Mouse (Mus musculus) bone marrow, adult 2 months (tissue): ENCODE measurements at regions not wholly inside any gene's neighbourhood (a gene's known extent, or its start where the extent isn't known, plus 50 kb on each side); places are given as distances from the start of the nearest gene placed in this dataset.

Source experiments
- CTCF ChIP-seq: fragments of 200-500 bp; IDR thresholded peaks from 2 replicates; pipeline ENCODE4 v1.5.1; 2011; ENCODE audit warnings: low read length, control low read depth; ENCODE audit not compliant: control insufficient read depth, insufficient read depth
- POLR2A ChIP-seq: fragments of 200-500 bp; IDR thresholded peaks from 2 replicates; pipeline ENCODE4 v1.6.1; 2011; ENCODE audit warnings: low read depth, mild to moderate bottlenecking, control low read depth, low read length, borderline replicate concordance; ENCODE audit not compliant: control insufficient read depth

DNA sequence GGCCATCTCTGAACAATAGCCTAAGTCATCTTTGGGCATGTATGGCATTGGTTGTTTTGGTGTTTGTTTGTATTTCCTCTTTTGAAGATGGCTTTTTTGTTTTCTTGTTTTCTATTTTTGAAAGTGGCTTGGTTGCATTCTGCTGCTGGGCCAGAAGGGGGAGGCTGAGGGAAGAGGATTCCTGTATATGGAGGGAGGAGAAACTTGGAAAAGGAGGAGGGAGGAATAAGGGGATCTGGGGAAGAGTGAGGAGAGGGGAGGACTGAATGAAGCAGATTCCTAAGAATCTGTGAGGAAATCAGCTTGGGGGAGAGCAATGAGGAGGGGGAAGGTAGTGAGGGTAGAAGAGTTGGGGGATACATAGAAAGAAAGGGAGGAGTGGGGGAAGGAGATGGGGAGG is 290.0 kb upstream of the Zfp703 start:
- TF ChIP-seq POLR2A, result no peak
- no peak for TF ChIP-seq CTCF
